ENCODE assay signal across 24 mouse cellular contexts in the genomic region with DNA sequence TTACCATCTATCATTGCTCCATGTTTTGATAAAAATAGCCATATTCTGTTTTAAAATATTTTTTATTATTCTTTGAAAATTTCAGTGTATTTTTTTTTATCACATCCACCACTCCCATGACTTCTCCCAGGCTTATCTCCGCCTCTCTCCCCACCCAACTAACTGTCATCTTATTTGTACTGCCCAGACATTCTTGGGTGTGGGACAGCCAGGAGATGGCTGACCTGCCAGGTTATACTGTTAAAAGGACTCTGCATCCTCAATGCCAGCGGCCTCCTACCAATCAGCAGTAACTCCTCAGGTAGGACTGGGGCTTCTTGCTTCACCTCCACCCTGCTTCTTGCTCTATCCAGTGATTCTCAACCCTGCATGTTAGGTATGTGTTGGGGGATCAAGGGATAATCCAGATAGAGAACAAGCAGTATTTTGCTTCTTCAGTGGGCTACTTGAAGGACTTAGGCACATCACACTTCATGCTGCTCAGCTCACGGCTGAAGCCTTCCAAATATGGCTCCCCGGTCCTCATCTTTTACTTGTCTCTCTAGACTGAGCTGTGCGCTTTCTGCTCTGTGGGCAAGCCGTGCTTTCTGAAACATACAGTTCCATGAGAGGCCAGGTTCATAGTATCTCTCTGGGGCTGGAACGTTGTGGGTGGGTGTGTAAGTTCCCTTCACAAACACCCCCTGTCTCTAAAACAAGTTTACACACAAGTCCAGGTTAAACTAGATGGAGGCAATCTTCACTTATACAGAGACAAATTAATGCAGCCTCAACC. TPM values are rescaled to one million over a fixed set of nuclear protein-coding genes. Genes with fewer than 3 reads are reported as not detected.
DNase-seq lines count a peak whose midpoint lies in the region; ATAC-seq and TF ChIP-seq lines count a peak whose summit lies in the region.
"Had no signal": no experiment of that assay in that cellular context is flagged by ENCODE, and none has a peak within 500 bp of the region (broad histone marks: within the 10 kb centered on the region; RNA-seq: fewer than 3 reads in every experiment).

No protein-coding gene starts in this region.

- TF ChIP-seq POLR2A in bone marrow, adult 2 months (IDR thresholded peaks at IDR 0.05; ENCODE audit: borderline replicate concordance, control insufficient read depth, low read depth, low read length), result no peak

- H3K27ac ChIP-seq in bone marrow, adult 2 months (ENCODE audit: control insufficient read depth, insufficient read depth, low read depth, low read length, poor library complexity), result peak overlapping the region; percentile 8; the same call in 1 of the 2 replicates
- H3K27ac ChIP-seq in liver, embryonic 11.5 days (ENCODE audit: low read depth, low read length), result 0 out of 2 replicates have a peak overlapping the region, but pooled peaks have one; percentile 28
- peak overlapping the region; percentile 24; the same call in 1 of the 2 replicates for H3K27ac ChIP-seq in liver, postnatal 0 days (ENCODE audit: low read depth)
- H3K27ac ChIP-seq in limb, embryonic 10.5 days, result no peak overlapping the region
- H3K27ac ChIP-seq: forebrain, embryonic 10.5 days; hindbrain, embryonic 15.5 days; limb, embryonic 15.5 days; midbrain, embryonic 10.5 days; neural tube, embryonic 13.5 days had no signal

- H3K4me2 ChIP-seq in liver, embryonic 11.5 days, result peak overlapping the region; percentile 54
- H3K4me2 ChIP-seq in liver, postnatal 0 days (ENCODE audit: low read depth, low read length), result peak overlapping the region; percentile 58
- H3K4me2 ChIP-seq: hindbrain, embryonic 15.5 days; limb, embryonic 15.5 days; neural tube, embryonic 13.5 days had no signal

- H3K9me3 ChIP-seq in liver, embryonic 11.5 days (ENCODE audit: control insufficient read depth, low read length), result no peaks in the 10 kb centered on the region
- H3K9me3 ChIP-seq in liver, postnatal 0 days (ENCODE audit: low read length), result no peaks in the 10 kb centered on the region
- no peaks in the 10 kb centered on the region for H3K9me3 ChIP-seq in limb, embryonic 10.5 days (replicated peaks)
- H3K9me3 ChIP-seq: forebrain, embryonic 10.5 days; hindbrain, embryonic 15.5 days; limb, embryonic 15.5 days; midbrain, embryonic 10.5 days; neural tube, embryonic 13.5 days had no signal

- peak; percentile 49 for DNase-seq in c-Kit-positive CD71-positive TER-119-positive erythroid progenitor cells, embryonic 14.5 days (ENCODE audit: low spot score)
- DNase-seq in liver, embryonic 11.5 days (ENCODE audit: low spot score), result no peak
- DNase-seq in liver, postnatal 0 days, result no peak
- DNase-seq in limb, embryonic 10.5 days (ENCODE audit: low spot score), result no peak
- DNase-seq in cerebellum, postnatal 4 days (ENCODE audit: low spot score in 2 of 2), result no peak
- DNase-seq in right cerebral cortex, adult 18-20 months, result no peak
- DNase-seq: adrenal gland, adult 2 months; cerebellum, adult 2 months; cerebellum, postnatal 25 days; gastrocnemius, postnatal 14 days; heart, adult 18-20 months; heart, postnatal 36 days; kidney, adult 9 months; kidney, postnatal 4 days; lung, postnatal 4 days had no signal

- no peaks in the 10 kb centered on the region for H3K36me3 ChIP-seq in liver, embryonic 11.5 days (ENCODE audit: control insufficient read depth, insufficient read depth, low read length)
- H3K36me3 ChIP-seq in liver, postnatal 0 days (replicated peaks; ENCODE audit: insufficient read depth, low read length), result no peaks in the 10 kb centered on the region; the same call in 1 of the 2 replicates
- no peaks in the 10 kb centered on the region; the same call in 1 of the 2 replicates for H3K36me3 ChIP-seq in limb, embryonic 10.5 days

- H3K4me3 ChIP-seq in bone marrow, adult 2 months (replicated peaks; ENCODE audit: control insufficient read depth, low read depth, low read length), result peak overlapping the region; percentile 50
- H3K4me3 ChIP-seq in liver, embryonic 11.5 days (ENCODE audit: low read depth, low read length), result peak overlapping the region; percentile 23; the same call in 1 of the 2 replicates
- peak overlapping the region; percentile 38 for H3K4me3 ChIP-seq in liver, postnatal 0 days (ENCODE audit: low read depth, low read length)
- H3K4me3 ChIP-seq in limb, embryonic 10.5 days, result no peak overlapping the region
- H3K4me3 ChIP-seq: forebrain, embryonic 10.5 days; hindbrain, embryonic 15.5 days; limb, embryonic 15.5 days; midbrain, embryonic 10.5 days; myocyte; neural tube, embryonic 13.5 days had no signal

- H3K9ac ChIP-seq in liver, embryonic 11.5 days (ENCODE audit: low read depth, low read length), result no peak overlapping the region
- 0 out of 2 replicates have a peak overlapping the region, but pooled peaks have one; percentile 7 for H3K9ac ChIP-seq in liver, postnatal 0 days (replicated peaks)
- H3K9ac ChIP-seq: hindbrain, embryonic 15.5 days; limb, embryonic 15.5 days; neural tube, embryonic 13.5 days had no signal

- H3K4me1 ChIP-seq in bone marrow, adult 2 months (ENCODE audit: control insufficient read depth, insufficient read depth, low read length), result 0 out of 2 replicates have a peak, but pooled peaks cover 1% of the 10 kb centered on the region
- no peaks in the 10 kb centered on the region; the same call in 1 of the 2 replicates for H3K4me1 ChIP-seq in liver, embryonic 11.5 days (replicated peaks; ENCODE audit: control insufficient read depth, insufficient read depth, low read length)
- H3K4me1 ChIP-seq in liver, postnatal 0 days (ENCODE audit: insufficient read depth), result 0 out of 2 replicates have a peak, but pooled peaks cover 3% of the 10 kb centered on the region
- 0 out of 2 replicates have a peak, but pooled peaks cover 4% of the 10 kb centered on the region for H3K4me1 ChIP-seq in limb, embryonic 10.5 days
- H3K4me1 ChIP-seq: hindbrain, embryonic 15.5 days; limb, embryonic 15.5 days; midbrain, embryonic 10.5 days; neural tube, embryonic 13.5 days had no signal

- no peak for TF ChIP-seq CTCF in bone marrow, adult 2 months (IDR thresholded peaks at IDR 0.05; ENCODE audit: control insufficient read depth, insufficient read depth, low read length)
- no peak for TF ChIP-seq CTCF in liver, postnatal 0 days (IDR thresholded peaks at IDR 0.05; ENCODE audit: low read depth)

- ATAC-seq in liver, embryonic 11.5 days (replicated peaks; ENCODE audit: low FRiP score), result peak; percentile 88
- ATAC-seq in liver, postnatal 0 days, result peak; percentile 88
- ATAC-seq: forebrain, embryonic 16.5 days; midbrain, embryonic 16.5 days had no signal

- WGBS in bone marrow, adult 2 months, result 77% methylated on average over 7 of the region's 7 CpGs
- WGBS in liver, embryonic 11.5 days, result 79% methylated on average over 7 of the region's 7 CpGs
- WGBS in liver, postnatal 0 days (ENCODE audit: insufficient replicate concordance), result 80% methylated on average over 7 of the region's 7 CpGs
- WGBS in limb, embryonic 10.5 days, result 92% methylated on average over 7 of the region's 7 CpGs

- no peaks in the 10 kb centered on the region for H3K27me3 ChIP-seq in liver, embryonic 11.5 days (replicated peaks; ENCODE audit: control insufficient read depth, insufficient read depth, low read length)
- H3K27me3 ChIP-seq in liver, postnatal 0 days (ENCODE audit: insufficient read depth, low read length), result no peaks in the 10 kb centered on the region
- no peaks in the 10 kb centered on the region for H3K27me3 ChIP-seq in limb, embryonic 10.5 days (ENCODE audit: low read depth, poor library complexity, severe bottlenecking)
- H3K27me3 ChIP-seq: hindbrain, embryonic 15.5 days; limb, embryonic 15.5 days; neural tube, embryonic 13.5 days had no signal

- TF ChIP-seq EP300 in liver, postnatal 0 days (IDR thresholded peaks at IDR 0.05; ENCODE audit: low read depth), result peak; percentile 80

RNA-seq across cellular contexts. Expression of a gene that starts 19.1 kb away (rescaled TPM):
- 0.40 TPM in 1 of 2 replicates, not detected in the other for polyA plus RNA-seq in bone marrow, adult 2 months (2011; ENCODE audit: insufficient read depth, insufficient read length, low replicate concordance, missing spikeins)
- 1.9 and 2.1 TPM in 2 replicates for polyA plus RNA-seq in liver, embryonic 11.5 days (2014; fragmentation: Nextera tagmentation; extraction: Ambion mirVana)
- 0.62 and 0.65 TPM in 2 replicates for polyA plus RNA-seq in liver, postnatal 0 days (2015; fragmentation: Nextera tagmentation; extraction: Ambion mirVana)
- 2.1 and 3.4 TPM in 2 replicates for polyA plus RNA-seq in limb, embryonic 10.5 days (2016; fragmentation: Nextera tagmentation; extraction: Ambion mirVana)

RNA-seq across cellular contexts. Expression of a gene that starts 34.0 kb away (rescaled TPM):
- not detected in 2 replicates for polyA plus RNA-seq in bone marrow, adult 2 months (2011; ENCODE audit: insufficient read depth, insufficient read length, low replicate concordance, missing spikeins)
- polyA plus RNA-seq in liver, embryonic 11.5 days (2014; fragmentation: Nextera tagmentation; extraction: Ambion mirVana), result 0.22 TPM in 1 of 2 replicates, not detected in the other
- 0.06 and 1.1 TPM in 2 replicates for polyA plus RNA-seq in liver, postnatal 0 days (2015; fragmentation: Nextera tagmentation; extraction: Ambion mirVana)
- 0.09 TPM in 1 of 2 replicates, not detected in the other for polyA plus RNA-seq in limb, embryonic 10.5 days (2016; fragmentation: Nextera tagmentation; extraction: Ambion mirVana)
- polyA plus RNA-seq: forebrain, embryonic 10.5 days; forebrain, embryonic 16.5 days; midbrain, embryonic 10.5 days had no signal
